Mouse (Mus musculus) midbrain, embryonic 14.5 days (tissue): ENCODE data around the gene Ms4a6c. TPM values are rescaled to one million over a fixed set of nuclear protein-coding genes. Genes with fewer than 3 reads are reported as not detected.
"Not testable (repeated sequence)": the region's sequence is repeated elsewhere in the genome, so short reads cannot be mapped to it uniquely, and the experiment has no call there.

Experiments used
- ATAC-seq: fragments of 200-750 bp; cut with Nextera tagmentation; 2 replicates; pipeline ENCODE4 v1.8.0; 2017; ENCODE audit warnings: moderate number of reproducible peaks, moderate library complexity; ENCODE audit not compliant: low FRiP score, low TSS enrichment
- DNase-seq: peaks from one replicate; pipeline ENCODE4 v3.0.0-alpha.2; 2015
- H3K27ac ChIP-seq: fragments of 300-500 bp; sonication (generic); replicated peaks from 2 replicates; pipeline ENCODE4 v1.5.1; 2014; ENCODE audit warnings: mild to moderate bottlenecking, low read depth, low read length, moderate library complexity
- H3K27me3 ChIP-seq: fragments of 300-500 bp; sonication (generic); 2 replicates; pipeline ENCODE4 v1.6.1; 2014; ENCODE audit warnings: low read length, control low read depth, mixed read lengths; ENCODE audit not compliant: control insufficient read depth, insufficient read depth
- H3K36me3 ChIP-seq: fragments of 300-500 bp; sonication (generic); 2 replicates; pipeline ENCODE4 v1.6.1; 2014; ENCODE audit warnings: low read length, control low read depth; ENCODE audit not compliant: control insufficient read depth, insufficient read depth
- H3K4me1 ChIP-seq: fragments of 300-500 bp; sonication (generic); 2 replicates; pipeline ENCODE4 v1.6.1; 2014; ENCODE audit warnings: mild to moderate bottlenecking, antibody characterized with exemption, low read length, control low read depth; ENCODE audit not compliant: control insufficient read depth, insufficient read depth
- H3K4me2 ChIP-seq: fragments of 300-500 bp; sonication (generic); 2 replicates; pipeline ENCODE4 v1.6.1; 2014; ENCODE audit warnings: mild to moderate bottlenecking, low read length, moderate library complexity
- H3K4me3 ChIP-seq: fragments of 300-500 bp; sonication (generic); replicated peaks from 2 replicates; pipeline ENCODE4 v1.5.1; 2014; ENCODE audit warnings: low read depth, low read length
- H3K9ac ChIP-seq: fragments of 300-500 bp; sonication (generic); replicated peaks from 2 replicates; pipeline ENCODE4 v1.6.1; 2014; ENCODE audit warnings: mild to moderate bottlenecking, low read length, moderate library complexity
- H3K9me3 ChIP-seq: fragments of 300-500 bp; sonication (generic); 2 replicates; pipeline ENCODE4 v1.6.1; 2016; ENCODE audit warnings: low read length, control low read depth, mixed read lengths; ENCODE audit not compliant: control insufficient read depth
- WGBS: fragments of 180-500 bp; shearing (Covaris S2); extraction: QIAGEN DNeasy Blood & Tissue Kit; methylation state at CpG from one replicate; pipeline ENCODE4 v1.1.7; 2014; 5-methylcytosine and 5-hydroxymethylcytosine counted together
- polyA plus RNA-seq: library from polyadenylated mRNA; unstranded; fragments of >200 nt; fragmentation: Nextera tagmentation; extraction: Ambion mirVana; gene quantifications from 2 replicates; pipeline ENCODE4 v1.2.1, GENCODE M21; 2014

Gene Ms4a6c
- polyA plus RNA-seq, 1 experiment from 2014 or later: 4.4 TPM

DNA sequence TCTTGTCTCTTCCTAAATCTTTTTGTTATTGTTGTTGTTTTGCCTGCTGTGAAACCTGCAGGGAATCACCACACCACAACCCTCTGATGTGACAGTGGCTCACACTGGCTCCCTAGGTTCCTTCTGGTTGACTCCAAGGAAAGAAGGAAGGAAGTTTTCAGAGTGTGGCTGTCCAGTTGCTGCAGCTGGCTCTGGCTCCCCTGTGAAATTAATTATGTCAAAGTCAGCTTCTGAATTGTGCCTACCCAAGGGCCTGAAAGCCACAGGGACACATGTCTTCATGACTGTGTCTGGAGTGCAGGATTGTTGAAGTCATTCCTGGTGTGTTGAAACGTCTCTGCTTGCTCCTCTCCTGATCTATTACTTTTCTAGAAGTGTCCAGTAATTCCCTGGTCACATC is 805 bp upstream of the Ms4a6c start:
- 68% methylated on average over 1 of the region's 1 CpGs for WGBS
- H3K4me1 ChIP-seq, H3K9ac ChIP-seq, H3K4me3 ChIP-seq, H3K4me2 ChIP-seq, DNase-seq, ATAC-seq, H3K27ac ChIP-seq, H3K27me3 ChIP-seq, H3K36me3 ChIP-seq, H3K9me3 ChIP-seq: not testable (repeated sequence)

DNA sequence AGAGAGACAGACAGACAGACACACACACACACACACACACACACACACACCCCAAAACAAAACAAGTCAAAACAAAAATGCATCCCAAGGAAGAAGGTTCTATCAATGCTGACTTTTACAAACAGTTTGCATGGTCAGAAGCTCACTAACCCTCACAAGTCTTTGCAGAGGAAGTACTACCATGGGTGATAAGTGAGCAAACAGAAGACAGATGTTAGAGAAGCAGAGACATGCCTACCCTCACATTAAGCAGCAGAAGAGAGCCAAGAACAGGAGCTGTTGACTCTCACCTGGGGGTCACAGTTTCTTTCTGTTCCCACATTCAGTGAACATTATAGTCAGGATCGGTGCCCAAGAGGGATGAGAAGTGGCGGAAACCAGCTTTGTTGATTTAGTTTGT is 10.5 kb downstream of the Ms4a6c start:
- H3K4me3 ChIP-seq: no peak overlapping the region
- H3K9me3 ChIP-seq: no peaks in the 10 kb centered on the region
- no peaks in the 10 kb centered on the region for H3K36me3 ChIP-seq
- no peak overlapping the region for H3K9ac ChIP-seq
- no peak overlapping the region for H3K4me2 ChIP-seq
- WGBS: 94% methylated on average over 2 of the region's 2 CpGs
- ATAC-seq (no peak), DNase-seq (no peak)
- no peaks in the 10 kb centered on the region for H3K27me3 ChIP-seq
- no peaks in the 10 kb centered on the region for H3K4me1 ChIP-seq
- H3K27ac ChIP-seq: no peak overlapping the region

DNA sequence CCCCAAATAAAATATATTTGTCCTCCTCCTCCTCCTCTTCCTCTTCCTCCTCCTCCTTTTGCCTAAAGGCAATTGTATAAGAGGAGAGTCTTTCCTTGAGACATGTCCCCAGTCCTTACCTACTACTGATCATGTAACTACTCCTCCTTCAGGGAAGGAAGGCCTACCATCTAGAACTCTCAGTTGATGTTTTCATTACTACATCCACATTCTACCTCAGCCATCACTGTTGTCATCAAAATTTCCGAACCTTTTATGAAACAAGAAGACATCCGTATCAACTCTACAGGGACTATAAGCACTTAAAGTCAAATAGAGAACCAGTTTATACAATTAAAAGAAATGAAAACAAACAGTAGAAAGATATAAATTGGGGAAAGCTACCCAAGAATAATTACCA is 13.5 kb downstream of the Ms4a6c start:
- no peak overlapping the region for H3K4me2 ChIP-seq
- 93% methylated on average over 2 of the region's 2 CpGs for WGBS

DNA sequence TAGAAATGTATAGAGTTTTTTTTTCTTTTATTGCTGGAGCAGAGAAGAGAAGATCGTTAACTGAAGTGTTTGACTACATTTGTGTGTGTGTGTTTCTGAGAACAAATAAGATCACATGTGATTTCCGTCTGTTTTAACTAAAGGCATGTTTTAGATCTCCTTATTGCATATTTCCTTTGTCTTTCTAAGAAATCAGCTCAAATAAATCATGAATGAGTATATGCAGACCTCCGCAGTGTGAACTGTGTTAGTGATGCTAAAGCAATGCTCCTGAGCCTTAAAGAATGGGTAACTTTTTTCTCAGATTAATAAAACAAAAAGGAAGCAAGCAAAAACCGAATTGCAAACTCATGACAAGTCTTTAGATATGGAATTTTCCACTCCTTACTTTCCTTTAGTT is 14.8 kb downstream of the Ms4a6c start:
- Histone ChIP-seq H3K4me1 (no peaks in the 10 kb centered on the region), H3K27me3 (no peaks in the 10 kb centered on the region), H3K4me3 (no peak overlapping the region), H3K9ac (no peak overlapping the region), H3K4me2 (no peak overlapping the region), H3K27ac (no peak overlapping the region), H3K9me3 (no peaks in the 10 kb centered on the region), H3K36me3 (no peaks in the 10 kb centered on the region)
- ATAC-seq: no peak
- no peak for DNase-seq
- 83% methylated on average over 4 of the region's 4 CpGs for WGBS

More for the DNA sequence above, 13.5 kb downstream of the Ms4a6c start:
- DNase-seq (no peak), ATAC-seq (no peak)
- Histone ChIP-seq H3K36me3 (no peaks in the 10 kb centered on the region), H3K27me3 (no peaks in the 10 kb centered on the region), H3K4me3 (no peak overlapping the region), H3K9me3 (no peaks in the 10 kb centered on the region), H3K4me1 (no peaks in the 10 kb centered on the region), H3K9ac (no peak overlapping the region), H3K27ac (no peak overlapping the region)

DNA sequence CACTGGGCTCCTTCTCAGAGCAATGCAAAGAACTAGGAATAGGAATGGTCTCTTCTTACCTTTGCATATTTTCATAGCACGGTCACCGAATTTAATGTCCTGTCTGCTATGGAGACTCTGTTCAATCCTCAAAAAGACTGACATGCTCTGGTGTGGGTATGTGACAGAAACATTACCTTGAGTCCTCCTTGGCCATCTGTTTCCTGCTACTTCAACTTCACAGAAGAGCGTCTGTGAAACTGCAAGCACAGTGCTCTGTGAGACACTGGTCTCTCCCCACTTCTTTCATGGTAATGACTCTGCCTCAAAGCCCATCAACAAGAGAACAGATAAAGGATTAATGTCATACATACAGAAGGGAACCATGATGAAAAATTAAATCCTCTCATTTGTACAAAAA is 15.2 kb downstream of the Ms4a6c start:
- H3K9me3 ChIP-seq: no peaks in the 10 kb centered on the region
- 85% methylated on average over 3 of the region's 3 CpGs for WGBS
- H3K9ac ChIP-seq: no peak overlapping the region
- H3K4me2 ChIP-seq: no peak overlapping the region
- DNase-seq (no peak), ATAC-seq (no peak)
- H3K27me3 ChIP-seq: no peaks in the 10 kb centered on the region
- H3K4me3 ChIP-seq: no peak overlapping the region
- H3K27ac ChIP-seq: no peak overlapping the region
- no peaks in the 10 kb centered on the region for H3K36me3 ChIP-seq
- H3K4me1 ChIP-seq: no peaks in the 10 kb centered on the region

DNA sequence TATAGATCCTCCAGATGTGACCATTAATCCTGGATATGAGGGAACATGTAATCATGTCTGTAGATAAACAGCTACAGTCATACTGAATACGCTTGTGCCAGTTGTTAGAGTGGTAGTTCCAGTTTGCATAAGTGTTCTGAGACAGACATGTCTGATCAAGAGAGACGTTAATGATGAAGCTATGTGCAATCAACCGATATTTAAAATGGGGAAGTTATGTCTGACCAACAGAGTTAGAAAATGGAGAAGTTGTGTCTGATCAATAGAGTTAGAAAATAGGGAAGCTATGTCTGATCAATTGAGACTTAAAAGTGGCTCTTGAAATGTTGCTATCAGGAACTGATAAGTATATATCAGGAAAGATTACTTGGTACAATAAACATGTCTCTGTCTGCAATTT is 16.1 kb downstream of the Ms4a6c start:
- Histone ChIP-seq H3K27ac (no peak overlapping the region), H3K4me1 (no peaks in the 10 kb centered on the region), H3K9ac (no peak overlapping the region), H3K27me3 (no peaks in the 10 kb centered on the region), H3K36me3 (no peaks in the 10 kb centered on the region), H3K9me3 (no peaks in the 10 kb centered on the region), H3K4me2 (no peak overlapping the region), H3K4me3 (no peak overlapping the region)
- 93% methylated on average over 3 of the region's 3 CpGs for WGBS
- no peak for ATAC-seq
- DNase-seq: no peak

DNA sequence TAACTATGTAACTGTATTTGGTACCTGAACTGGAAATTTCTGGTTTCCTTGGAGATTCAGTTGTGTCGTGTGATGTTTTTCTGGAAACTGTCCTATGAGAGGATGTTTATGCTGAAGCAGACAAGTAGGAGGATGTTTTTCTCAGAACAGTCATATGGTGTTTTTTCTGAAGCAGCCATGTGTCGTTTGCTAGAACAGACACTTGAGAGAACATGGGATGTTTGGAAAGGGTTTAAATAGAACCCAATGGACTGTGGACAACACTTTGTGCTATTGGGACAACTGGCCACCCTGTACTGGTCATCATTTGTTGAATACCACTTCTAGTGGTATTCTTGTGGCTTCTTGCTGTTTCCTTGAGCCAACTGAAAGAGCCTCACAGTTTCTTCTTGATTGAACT is 16.6 kb downstream of the Ms4a6c start, which contains the start of gene Gm8369:
TSS of gene Gm8369 (plus strand) at position 193 of the 400 bp plus-strand sequence.
- 80% methylated on average over 2 of the region's 2 CpGs for WGBS

DNA sequence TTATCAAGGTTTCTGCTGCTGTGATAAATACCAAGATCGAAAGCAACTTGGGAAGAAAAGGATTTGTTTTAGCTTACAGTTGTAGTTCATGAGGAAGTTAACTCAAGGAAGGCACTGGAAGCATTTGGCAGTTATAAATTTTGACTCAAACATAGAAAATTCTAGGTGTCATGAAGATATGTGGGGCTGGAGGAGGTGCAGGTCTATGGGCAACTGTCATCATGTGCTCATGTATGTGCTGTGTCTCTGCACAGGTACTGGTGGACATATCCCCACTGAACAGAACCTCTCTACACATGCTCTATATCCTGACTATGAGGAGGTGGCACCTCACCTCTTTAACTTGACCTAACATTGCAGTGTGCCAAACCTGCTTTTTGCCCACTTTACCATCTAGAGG is 17.4 kb downstream of the Ms4a6c start:
- no peak overlapping the region for H3K4me3 ChIP-seq
- H3K27ac ChIP-seq: no peak overlapping the region
- H3K4me2 ChIP-seq: no peak overlapping the region
- no peaks in the 10 kb centered on the region for H3K9me3 ChIP-seq
- DNase-seq: no peak
- H3K27me3 ChIP-seq: no peaks in the 10 kb centered on the region
- no peak for ATAC-seq
- WGBS: 87% methylated on average over 1 of the region's 1 CpGs
- H3K36me3 ChIP-seq: no peaks in the 10 kb centered on the region
- no peak overlapping the region for H3K9ac ChIP-seq
- H3K4me1 ChIP-seq: no peaks in the 10 kb centered on the region

More for the DNA sequence above, 16.6 kb downstream of the Ms4a6c start, which contains the start of gene Gm8369:
- Histone ChIP-seq H3K27ac (no peak within 1 kb of the TSS), H3K9ac (no peak within 1 kb of the TSS), H3K4me2 (no peak within 1 kb of the TSS), H3K36me3 (no peaks in the 10 kb centered on the region), H3K4me1 (no peaks in the 10 kb centered on the region), H3K4me3 (no peak within 1 kb of the TSS), H3K9me3 (no peaks in the 10 kb centered on the region), H3K27me3 (no peaks in the 10 kb centered on the region)
- ATAC-seq: no peak
- DNase-seq: no peak

DNA sequence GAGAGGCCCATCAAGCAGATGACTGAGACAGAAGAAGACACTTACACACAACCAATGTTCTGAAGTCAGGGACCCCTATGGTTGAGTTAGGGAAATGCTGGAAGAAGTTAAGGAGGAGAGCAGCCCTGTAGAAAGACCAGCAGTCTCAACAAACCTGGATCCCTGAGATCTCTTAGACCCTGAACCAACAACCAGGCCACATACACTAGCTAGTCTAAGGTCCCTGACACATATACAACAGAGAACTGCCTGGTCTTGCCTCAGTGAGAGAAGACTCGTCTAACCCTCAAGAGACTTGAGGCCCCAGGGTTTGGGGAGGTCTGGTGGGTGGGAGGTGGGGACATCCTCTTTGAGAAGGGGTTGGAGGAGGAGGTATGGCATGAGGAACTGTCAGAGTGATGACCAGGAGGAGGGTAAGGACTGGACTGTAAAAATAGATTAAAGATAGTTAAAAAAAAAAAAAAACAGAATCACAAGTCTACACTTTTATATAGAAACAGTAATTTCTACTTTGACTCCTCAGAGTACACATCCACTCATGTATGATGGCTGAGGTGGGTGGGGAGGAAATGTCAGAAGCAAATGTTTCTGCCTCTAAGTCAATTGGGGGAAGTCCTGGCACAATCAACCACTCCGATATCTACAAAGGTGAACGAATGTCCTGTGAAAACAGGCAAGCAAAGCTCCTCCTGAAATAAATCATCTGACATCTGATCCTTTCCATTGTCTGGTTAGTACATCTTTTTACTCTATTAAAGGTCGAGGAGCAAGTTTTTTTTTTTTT is 22.4 kb downstream of the Ms4a6c start:
- DNase-seq (no peak), ATAC-seq (no peak)
- Histone ChIP-seq H3K27me3 (no peaks in the 10 kb centered on the region), H3K4me2 (no peak overlapping the region), H3K4me1 (no peaks in the 10 kb centered on the region), H3K36me3 (no peaks in the 10 kb centered on the region), H3K9me3 (no peaks in the 10 kb centered on the region), H3K27ac (no peak overlapping the region), H3K9ac (no peak overlapping the region), H3K4me3 (no peak overlapping the region)
- 76% methylated on average over 4 of the region's 4 CpGs for WGBS
